Mouse (Mus musculus) layer of hippocampus, adult 2 months (tissue): ENCODE measurements at regions not wholly inside any gene's neighbourhood (a gene's known extent, or its start where the extent isn't known, plus 50 kb on each side); places are given as distances from the start of the nearest gene placed in this dataset.

Experiments used
- DNase-seq, 2 experiments: peaks; one replicate each; pipeline ENCODE4 v3.0.0; 2022; ENCODE audit warnings: low spot score in 2 of 2
- H3K27ac ChIP-seq: fragments of 200-600 bp; 2 replicates; pipeline ENCODE4 v1.8.1; 2022
- H3K4me3 ChIP-seq: fragments of 200-600 bp; 2 replicates; pipeline ENCODE4 v1.8.1; 2022; ENCODE audit warnings: mild to moderate bottlenecking
- CTCF ChIP-seq: fragments of 200-600 bp; conservative IDR thresholded peaks from 2 replicates; pipeline ENCODE4 v1.8.1; 2022; ENCODE audit warnings: antibody characterized with exemption, mild to moderate bottlenecking, moderate library complexity
- microRNA-seq, 2 experiments: library from miRNA; unstranded; fragments of <30 nt; microRNA quantifications; one replicate each; pipeline ENCODE4 v1.2.0; 2021

DNA sequence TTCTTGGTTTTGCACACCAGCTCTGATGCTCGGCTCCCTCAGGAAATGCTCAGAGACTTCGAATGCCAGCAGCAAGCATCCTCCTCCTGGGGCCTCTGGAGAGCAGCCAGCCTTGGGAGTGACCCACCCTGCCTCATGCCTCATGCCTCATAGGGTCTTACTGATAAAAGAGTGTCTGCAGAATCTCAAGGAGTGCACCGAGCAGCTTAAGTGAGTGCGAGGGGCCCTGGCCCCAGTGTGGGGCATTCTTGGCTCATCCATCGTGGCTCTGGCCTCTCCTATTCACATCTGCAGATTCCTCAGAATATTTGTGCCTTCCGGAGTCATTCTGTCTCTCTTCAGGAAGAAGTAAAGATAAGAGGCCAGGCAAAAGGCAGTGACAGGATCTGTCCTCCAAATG lies 53.7 kb upstream of the Dlk1 start:
- DNase-seq: no peak
- no peak overlapping the region for H3K4me3 ChIP-seq
- no peak for TF ChIP-seq CTCF
- no peak overlapping the region for H3K27ac ChIP-seq

GRCm38 (mm10) chr12:109399591-109399990 lies 53.0 kb upstream of the Dlk1 start:
- H3K27ac ChIP-seq: no peak overlapping the region
- no peak for TF ChIP-seq CTCF
- peak; percentile 51 to 70 for DNase-seq
- H3K4me3 ChIP-seq: peak overlapping the region; percentile 34; the same call in 1 of the 2 replicates

- DNase-seq: no peak
These were observed 52.6 kb upstream of the Dlk1 start for GRCm38 (mm10) chr12:109400041-109400440.

GRCm38 (mm10) chr12:109400936-109401586 lies 51.6 kb upstream of the Dlk1 start:
- H3K27ac ChIP-seq: no peak overlapping the region
- no peak overlapping the region for H3K4me3 ChIP-seq
- no peak for DNase-seq
- TF ChIP-seq CTCF: peak; percentile 84

More at GRCm38 (mm10) chr12:109400041-109400440, 52.6 kb upstream of the Dlk1 start:
- Histone ChIP-seq H3K4me3 (no peak overlapping the region), H3K27ac (no peak overlapping the region)
- TF ChIP-seq CTCF: no peak

DNA sequence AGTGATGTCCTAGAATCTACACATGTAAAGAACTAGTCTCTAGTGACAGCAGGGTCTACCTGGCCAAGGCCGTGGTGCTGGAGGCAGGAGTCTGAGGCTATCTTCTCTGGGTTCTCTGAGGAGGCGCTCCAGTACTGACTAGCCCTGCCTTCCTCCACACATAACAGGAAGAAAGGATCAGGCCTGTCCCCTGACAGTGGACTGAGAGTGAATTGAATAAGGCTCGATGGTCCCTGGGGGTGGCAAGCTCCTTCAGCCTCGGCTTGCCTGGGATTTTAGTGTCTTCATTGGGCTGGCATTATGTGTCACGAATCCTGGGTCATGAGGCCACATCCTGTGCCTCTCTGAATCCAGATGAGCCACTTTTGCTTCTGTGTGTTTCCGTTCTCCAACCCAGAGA lies 50.9 kb upstream of the Dlk1 start:
- Histone ChIP-seq H3K4me3 (no peak overlapping the region), H3K27ac (no peak overlapping the region)
- no peak for TF ChIP-seq CTCF
- DNase-seq: no peak

DNA sequence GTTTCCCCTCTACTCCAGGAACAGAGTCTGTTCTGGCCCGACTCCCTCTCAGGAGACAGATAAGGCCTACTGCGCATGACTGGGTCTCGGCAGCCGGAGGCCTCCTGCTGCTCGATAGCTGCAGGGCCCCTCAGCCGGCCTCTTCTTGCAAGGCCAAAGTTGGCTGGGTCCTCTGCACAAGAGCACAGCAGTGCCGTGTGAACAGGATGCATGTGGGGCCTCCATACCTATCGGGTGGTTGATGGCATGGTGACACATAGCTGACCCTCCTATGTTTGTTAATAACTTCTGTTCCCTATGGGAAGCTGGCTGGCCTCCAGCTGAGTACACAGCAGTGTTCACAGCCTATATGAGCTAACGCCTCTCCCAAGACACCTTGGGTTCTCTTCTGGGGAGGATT lies 50.4 kb upstream of the Dlk1 start:
- no peak for TF ChIP-seq CTCF
- DNase-seq: no peak
- Histone ChIP-seq H3K4me3 (no peak overlapping the region), H3K27ac (no peak overlapping the region)

Small RNAs in the stretch of these regions (microRNA-seq; reads per million reads assigned to microRNA genes)
- gene Gm22234 (0 reads per million in 2 experiments), gene Gm25297 (0 reads per million in 2 experiments)
